Mouse (Mus musculus) forebrain, embryonic 14.5 days (tissue): ENCODE results near the gene Timp2. TPM values are rescaled to one million over a fixed set of nuclear protein-coding genes. Genes with fewer than 3 reads are reported as not detected.
A peak's percentile ranks its signal among the peaks of the same experiment; 100 is the strongest.

Experiments
- ATAC-seq: fragments of 200-750 bp; cut with Nextera tagmentation; 2 replicates; pipeline ENCODE4 v1.8.0; 2017; ENCODE audit warnings: mild to moderate bottlenecking, moderate library complexity
- DNase-seq: peaks from one replicate; pipeline ENCODE4 v3.0.0-alpha.2; 2015; ENCODE audit warnings: low spot score
- H3K27ac ChIP-seq: fragments of 300-500 bp; sonication (generic); 2 replicates; pipeline ENCODE4 v1.5.1; 2014; ENCODE audit warnings: low read depth, mild to moderate bottlenecking, control low read depth, low read length, moderate library complexity
- H3K27me3 ChIP-seq: fragments of 300-500 bp; sonication (generic); replicated peaks from 2 replicates; pipeline ENCODE4 v1.6.1; 2014; ENCODE audit warnings: low read length, control low read depth, mixed read lengths; ENCODE audit not compliant: control insufficient read depth, insufficient read depth
- H3K36me3 ChIP-seq: fragments of 300-500 bp; sonication (generic); 2 replicates; pipeline ENCODE4 v1.6.1; 2014; ENCODE audit warnings: low read length, control low read depth; ENCODE audit not compliant: control insufficient read depth, insufficient read depth
- H3K4me1 ChIP-seq: fragments of 300-500 bp; sonication (generic); 2 replicates; pipeline ENCODE4 v1.6.1; 2014; ENCODE audit warnings: antibody characterized with exemption, low read length, control low read depth; ENCODE audit not compliant: control insufficient read depth, insufficient read depth
- H3K4me2 ChIP-seq: fragments of 300-500 bp; sonication (generic); 2 replicates; pipeline ENCODE4 v1.6.1; 2014; ENCODE audit warnings: mild to moderate bottlenecking, control low read depth, low read length
- H3K4me3 ChIP-seq: fragments of 300-500 bp; sonication (generic); 2 replicates; pipeline ENCODE4 v1.5.1; 2014; ENCODE audit warnings: low read depth, low read length, control low read depth
- H3K9ac ChIP-seq: fragments of 300-500 bp; sonication (generic); 2 replicates; pipeline ENCODE4 v1.6.1; 2014; ENCODE audit warnings: mild to moderate bottlenecking, low read length, control low read depth, moderate library complexity
- H3K9me3 ChIP-seq: fragments of 300-500 bp; sonication (generic); replicated peaks from 2 replicates; pipeline ENCODE4 v1.6.1; 2016; ENCODE audit warnings: low read length, control low read depth, mixed read lengths; ENCODE audit not compliant: control insufficient read depth
- WGBS: fragments of 180-500 bp; shearing (Covaris S2); extraction: QIAGEN DNeasy Blood & Tissue Kit; methylation state at CpG from one replicate; pipeline ENCODE4 v1.1.7; 2014; 5-methylcytosine and 5-hydroxymethylcytosine counted together
- polyA plus RNA-seq: library from polyadenylated mRNA; unstranded; fragments of >200 nt; fragmentation: Nextera tagmentation; extraction: Ambion mirVana; gene quantifications from 2 replicates; pipeline ENCODE4 v1.2.1, GENCODE M21; 2014

Timp2 gene
- polyA plus RNA-seq, 1 experiment from 2014 or later, result 62.9 TPM

DNA sequence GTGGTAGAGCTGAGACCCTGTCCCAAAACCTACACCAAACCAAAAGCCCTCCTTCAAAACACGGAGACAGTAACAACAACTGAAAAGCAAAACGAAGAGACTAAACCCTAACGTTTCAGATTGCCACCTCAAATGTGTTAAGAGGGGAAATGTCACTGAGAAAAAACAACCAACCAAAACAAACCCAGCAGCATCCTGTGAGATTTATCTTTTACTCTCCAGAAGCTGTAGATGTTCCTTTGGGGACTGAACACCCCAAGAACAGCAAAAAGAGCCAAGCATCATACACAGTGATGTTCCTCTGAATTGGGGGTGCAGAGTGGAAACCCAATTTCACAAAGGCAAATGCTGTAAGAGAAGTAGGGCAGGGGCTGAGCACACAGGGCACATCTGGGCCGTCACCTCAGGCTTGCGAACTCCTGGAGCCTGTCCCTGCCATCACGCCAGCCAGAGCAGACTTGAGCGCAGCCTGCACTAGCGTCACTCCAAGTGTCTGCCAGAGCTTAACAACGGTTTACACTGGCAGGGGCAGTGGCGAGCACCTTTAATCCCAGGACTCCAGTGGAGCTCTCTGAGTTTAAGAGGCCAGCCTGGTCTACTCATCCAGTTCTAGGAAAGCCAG, 89.4 kb downstream of the Timp2 start:
- DNase-seq (no peak), ATAC-seq (no peak)
- Histone ChIP-seq H3K4me2 (no peak overlapping the region), H3K4me3 (no peak overlapping the region), H3K27ac (no peak overlapping the region), H3K36me3 (peaks cover 94% of the 10 kb centered on the region), H3K4me1 (no peaks in the 10 kb centered on the region), H3K9ac (no peak overlapping the region), H3K9me3 (no peaks in the 10 kb centered on the region), H3K27me3 (no peaks in the 10 kb centered on the region)
- whole genome bisulfite sequencing, result 93% methylated on average over 10 of the region's 10 CpGs

GRCm38 (mm10) chr11:118265621-118266020, 89.9 kb downstream of the Timp2 start:
- 91% methylated on average over 11 of the region's 11 CpGs for WGBS
- Histone ChIP-seq H3K4me1 (no peaks in the 10 kb centered on the region), H3K36me3 (peaks cover 96% of the 10 kb centered on the region), H3K9me3 (no peaks in the 10 kb centered on the region), H3K4me2 (no peak overlapping the region), H3K4me3 (no peak overlapping the region), H3K9ac (no peak overlapping the region), H3K27ac (no peak overlapping the region), H3K27me3 (no peaks in the 10 kb centered on the region)
- ATAC-seq, result no peak
- DNase-seq, result no peak

- no peak for DNase-seq
- no peak for ATAC-seq
- no peak overlapping the region for H3K4me3 ChIP-seq
- H3K36me3 ChIP-seq, result peaks cover 97% of the 10 kb centered on the region
- H3K27ac ChIP-seq, result no peak overlapping the region; the same call in 1 of the 2 replicates
- H3K27me3 ChIP-seq, result no peaks in the 10 kb centered on the region
- H3K9me3 ChIP-seq, result no peaks in the 10 kb centered on the region
- WGBS, result 91% methylated on average over 5 of the region's 5 CpGs
- no peaks in the 10 kb centered on the region for H3K4me1 ChIP-seq
- no peak overlapping the region for H3K4me2 ChIP-seq
- no peak overlapping the region for H3K9ac ChIP-seq
Observed at GRCm38 (mm10) chr11:118263146-118263545, 92.4 kb downstream of the Timp2 start.

- DNase-seq, result no peak
- Histone ChIP-seq H3K27me3 (no peaks in the 10 kb centered on the region), H3K4me1 (peaks cover under 1% of the 10 kb centered on the region; the same call in 1 of the 2 replicates), H3K4me3 (no peak overlapping the region), H3K4me2 (no peak overlapping the region), H3K27ac (no peak overlapping the region), H3K36me3 (peaks cover 81% of the 10 kb centered on the region), H3K9ac (no peak overlapping the region), H3K9me3 (no peaks in the 10 kb centered on the region)
- ATAC-seq, result no peak
- 94% methylated on average over 8 of the region's 8 CpGs for WGBS
Observed at GRCm38 (mm10) chr11:118260081-118260480, 95.5 kb downstream of the Timp2 start.

DNA sequence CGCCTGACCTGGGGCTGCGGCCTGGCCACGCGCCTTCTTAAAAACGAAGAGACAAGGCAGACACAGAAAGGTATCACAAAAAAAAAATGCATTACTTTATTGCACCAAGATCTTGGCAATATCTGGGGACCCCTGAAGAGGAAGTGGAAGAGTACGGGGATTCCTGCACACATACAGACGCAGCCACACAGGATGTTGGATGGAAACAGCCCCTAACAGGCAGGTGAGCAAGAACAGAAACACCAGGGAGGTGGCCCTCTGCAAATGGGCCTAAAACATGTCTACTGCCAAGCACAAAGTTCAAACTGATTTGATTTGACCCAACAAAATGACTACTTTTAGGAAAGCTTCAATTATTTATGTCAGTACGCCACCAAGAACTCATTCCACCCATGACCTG, 96.0 kb downstream of the Timp2 start:
- Histone ChIP-seq H3K27ac (no peak overlapping the region), H3K27me3 (no peaks in the 10 kb centered on the region), H3K4me1 (peaks cover 6% of the 10 kb centered on the region), H3K9ac (no peak overlapping the region), H3K9me3 (no peaks in the 10 kb centered on the region), H3K36me3 (peaks cover 76% of the 10 kb centered on the region), H3K4me2 (no peak overlapping the region), H3K4me3 (no peak overlapping the region)
- no peak for ATAC-seq
- 95% methylated on average over 8 of the region's 8 CpGs for WGBS
- no peak for DNase-seq

DNA sequence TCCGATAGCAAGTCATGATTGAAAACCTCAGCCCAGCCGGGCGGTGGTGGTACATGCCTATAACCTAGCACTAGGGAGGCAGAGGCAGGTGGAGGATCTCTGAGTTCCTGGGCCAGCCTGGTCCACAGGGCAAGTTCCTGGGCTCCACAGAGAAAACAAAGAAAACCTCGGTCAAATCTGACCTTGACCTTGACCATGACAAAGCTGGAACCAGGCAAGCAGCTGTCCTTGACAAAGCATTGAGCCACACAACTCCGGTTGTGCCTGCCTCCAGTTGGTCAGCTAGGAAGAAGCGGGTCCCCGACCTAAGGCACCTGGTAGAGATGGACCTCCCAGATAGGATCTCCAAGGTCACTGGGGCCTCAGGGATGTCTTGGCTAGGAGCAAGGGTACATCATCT, 99.2 kb downstream of the Timp2 start:
- H3K4me3 ChIP-seq, result no peak overlapping the region
- no peak overlapping the region for H3K27ac ChIP-seq
- no peaks in the 10 kb centered on the region for H3K27me3 ChIP-seq
- H3K36me3 ChIP-seq, result peaks cover 44% of the 10 kb centered on the region
- H3K9ac ChIP-seq, result no peak overlapping the region
- H3K9me3 ChIP-seq, result no peaks in the 10 kb centered on the region
- WGBS, result 93% methylated on average over 7 of the region's 7 CpGs
- H3K4me1 ChIP-seq, result peaks cover 17% of the 10 kb centered on the region
- DNase-seq, result no peak
- H3K4me2 ChIP-seq, result no peak overlapping the region
- no peak for ATAC-seq

DNA sequence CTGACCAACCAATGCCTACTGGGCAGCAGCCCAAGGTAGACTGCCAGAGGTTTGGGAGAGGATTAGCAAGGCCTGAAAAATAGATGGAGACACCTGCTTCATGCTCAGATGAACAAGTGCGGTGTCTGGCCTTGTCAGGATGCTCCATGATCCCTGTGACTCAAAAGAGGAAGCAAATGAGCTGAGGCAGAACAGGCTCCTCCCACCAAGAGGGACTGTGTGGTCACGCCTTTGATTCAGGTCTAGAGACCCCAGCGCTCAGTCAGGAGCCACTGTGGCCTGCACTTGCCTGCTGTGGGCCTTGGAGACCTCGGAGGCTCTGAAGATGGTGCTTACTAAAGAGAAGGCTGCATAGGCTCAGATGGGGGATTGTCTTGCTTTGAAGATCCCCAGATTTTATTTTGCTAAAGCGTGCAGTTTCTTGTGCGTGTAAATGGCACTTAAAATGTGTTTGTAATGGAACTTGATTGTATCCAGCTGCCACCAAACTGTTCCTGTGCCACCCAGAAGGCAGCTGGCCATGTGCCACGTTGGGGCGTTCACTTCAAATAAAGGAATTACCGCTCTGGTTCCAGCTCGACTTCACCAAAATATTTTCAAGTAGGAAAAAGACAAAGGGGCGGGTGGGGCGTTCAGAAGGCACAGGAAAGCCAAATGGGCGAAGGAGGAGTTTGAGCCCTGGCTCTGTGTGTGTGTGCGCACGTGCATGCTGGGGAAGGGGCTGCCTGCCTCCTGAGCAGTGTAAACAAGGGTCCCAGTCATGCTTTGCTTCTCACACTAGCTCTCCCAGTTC, 101.2 kb downstream of the Timp2 start:
- Histone ChIP-seq H3K9ac (peak overlapping the region; percentile 29; the same call in 1 of the 2 replicates), H3K4me3 (no peak overlapping the region), H3K4me2 (peak overlapping the region; percentile 21; the same call in 1 of the 2 replicates), H3K27me3 (no peaks in the 10 kb centered on the region), H3K36me3 (peaks cover 24% of the 10 kb centered on the region), H3K9me3 (no peaks in the 10 kb centered on the region), H3K4me1 (peaks cover 17% of the 10 kb centered on the region), H3K27ac (peak overlapping the region; percentile 92)
- DNase-seq, result peak; percentile 87
- peak; percentile 88 for ATAC-seq
- WGBS, result 21% methylated on average over 15 of the region's 15 CpGs

- ATAC-seq, result no peak; the same call in 1 of the 2 replicates
- Histone ChIP-seq H3K27ac (peak overlapping the region; percentile 92), H3K4me2 (no peak overlapping the region), H3K4me3 (no peak overlapping the region), H3K27me3 (no peaks in the 10 kb centered on the region), H3K4me1 (peaks cover 24% of the 10 kb centered on the region), H3K36me3 (peaks cover 16% of the 10 kb centered on the region), H3K9me3 (no peaks in the 10 kb centered on the region), H3K9ac (no peak overlapping the region)
- WGBS, result 83% methylated on average over 7 of the region's 7 CpGs
- DNase-seq, result no peak
Observed at GRCm38 (mm10) chr11:118253447-118254158, 101.9 kb downstream of the Timp2 start.
